Mouse (Mus musculus): Measurements from ENCODE around the gene Ephx1. TPM values are rescaled to one million over a fixed set of nuclear protein-coding genes. Genes with fewer than 3 reads are reported as not detected.

The Ephx1 gene
- total RNA-seq, 2 experiments from 2014 or later = 1.1 to 2.0 TPM

- no peak for ATAC-seq (replicated peaks; ENCODE audit: poor library complexity)
Observed at GRCm38 (mm10) chr1:181014731-181015500, 5.8 kb downstream of the Ephx1 start.

- ATAC-seq (replicated peaks; ENCODE audit: poor library complexity) = no peak
Observed at GRCm38 (mm10) chr1:181013446-181013845, 7.3 kb downstream of the Ephx1 start.

- ATAC-seq (replicated peaks; ENCODE audit: poor library complexity) = no peak
Observed at GRCm38 (mm10) chr1:181012416-181012815, 8.3 kb downstream of the Ephx1 start.

- ATAC-seq (replicated peaks; ENCODE audit: poor library complexity) = no peak
Observed at GRCm38 (mm10) chr1:181011601-181012000, 9.1 kb downstream of the Ephx1 start.

- no peak for ATAC-seq (replicated peaks; ENCODE audit: poor library complexity)
Observed at GRCm38 (mm10) chr1:181010171-181010932, 10.4 kb downstream of the Ephx1 start.

GRCm38 (mm10) chr1:181009754-181010153 lies 10.9 kb downstream of the Ephx1 start:
- ATAC-seq (replicated peaks; ENCODE audit: poor library complexity) = peak; percentile 43

- ATAC-seq (replicated peaks; ENCODE audit: poor library complexity) = no peak
Observed at GRCm38 (mm10) chr1:181009011-181009590, 11.6 kb downstream of the Ephx1 start.

GRCm38 (mm10) chr1:181008266-181008665 lies 12.4 kb downstream of the Ephx1 start:
- no peak for ATAC-seq (replicated peaks; ENCODE audit: poor library complexity)

GRCm38 (mm10) chr1:181007831-181008230 lies 12.9 kb downstream of the Ephx1 start:
- ATAC-seq (replicated peaks; ENCODE audit: poor library complexity) = no peak

- peak; percentile 46 for ATAC-seq (replicated peaks; ENCODE audit: poor library complexity)
Observed at GRCm38 (mm10) chr1:181005331-181005730, 15.4 kb downstream of the Ephx1 start.

GRCm38 (mm10) chr1:181003790-181004189 lies 16.9 kb downstream of the Ephx1 start:
- no peak for ATAC-seq (replicated peaks; ENCODE audit: poor library complexity)

GRCm38 (mm10) chr1:181001621-181002020 lies 19.1 kb downstream of the Ephx1 start:
- no peak for ATAC-seq (replicated peaks; ENCODE audit: poor library complexity)

GRCm38 (mm10) chr1:181001217-181001616 lies 19.5 kb downstream of the Ephx1 start:
- ATAC-seq (replicated peaks; ENCODE audit: poor library complexity) = no peak

- ATAC-seq (replicated peaks; ENCODE audit: poor library complexity) = no peak
Observed at GRCm38 (mm10) chr1:181000501-181001092, 20.1 kb downstream of the Ephx1 start.

GRCm38 (mm10) chr1:180992142-180992541 lies 28.6 kb downstream of the Ephx1 start:
- ATAC-seq (replicated peaks; ENCODE audit: poor library complexity) = peak; percentile 75

- no peak for ATAC-seq (replicated peaks; ENCODE audit: poor library complexity)
Observed at GRCm38 (mm10) chr1:180990671-180991070, 30.0 kb downstream of the Ephx1 start.

- ATAC-seq (replicated peaks; ENCODE audit: poor library complexity) = peak; percentile 90
Observed at GRCm38 (mm10) chr1:180987759-180988158, 32.9 kb downstream of the Ephx1 start.

- ATAC-seq (replicated peaks; ENCODE audit: poor library complexity) = no peak
Observed at GRCm38 (mm10) chr1:180986701-180987100, 34.0 kb downstream of the Ephx1 start.

GRCm38 (mm10) chr1:180981298-180982046 lies 39.2 kb downstream of the Ephx1 start:
- peak; percentile 81 for ATAC-seq (replicated peaks; ENCODE audit: poor library complexity)

- peak; percentile 73 for ATAC-seq (replicated peaks; ENCODE audit: poor library complexity)
Observed at GRCm38 (mm10) chr1:180980464-180980863, 40.2 kb downstream of the Ephx1 start.

Measured in megakaryocyte progenitor cell, adult 5-6 weeks (primary cell).